Mouse (Mus musculus) adrenal gland, postnatal 10 days (tissue): ENCODE results near the gene Epn3. TPM values are rescaled to one million over a fixed set of nuclear protein-coding genes. Genes with fewer than 3 reads are reported as not detected.
A peak's percentile ranks its signal among the peaks of the same experiment; 100 is the strongest.

Source experiments
- DNase-seq: peaks from one replicate; pipeline ENCODE4 v3.0.0; 2021; ENCODE audit warnings: mixed read lengths
- total RNA-seq, 2 experiments: library from RNA; stranded (reverse); gene quantifications; 2 replicates each; pipeline ENCODE4 v1.2.3; 2021

Gene Epn3
- total RNA-seq, 2 experiments from 2014 or later: 7.0 to 10.2 TPM

GRCm38 (mm10) chr11:94471740-94472584 lies 27.8 kb downstream of the Epn3 start:
- no peak for DNase-seq

- no peak for DNase-seq
Measured at GRCm38 (mm10) chr11:94470391-94470790, 29.4 kb downstream of the Epn3 start.

GRCm38 (mm10) chr11:94469136-94470064 lies 30.4 kb downstream of the Epn3 start:
- DNase-seq: no peak

- DNase-seq: no peak
Measured at GRCm38 (mm10) chr11:94468582-94469064, 31.2 kb downstream of the Epn3 start.

GRCm38 (mm10) chr11:94466333-94466855 lies 33.4 kb downstream of the Epn3 start:
- no peak for DNase-seq

GRCm38 (mm10) chr11:94464170-94464569 lies 35.6 kb downstream of the Epn3 start:
- DNase-seq: no peak

- no peak for DNase-seq
Measured at GRCm38 (mm10) chr11:94461856-94462255, 37.9 kb downstream of the Epn3 start.

- peak; percentile 49 for DNase-seq
Measured at GRCm38 (mm10) chr11:94457001-94457400, 42.8 kb downstream of the Epn3 start.

- DNase-seq: no peak
Measured at GRCm38 (mm10) chr11:94456347-94456746, 43.4 kb downstream of the Epn3 start.

- no peak for DNase-seq
Measured at GRCm38 (mm10) chr11:94455161-94455820, 44.5 kb downstream of the Epn3 start.

- no peak for DNase-seq
Measured at GRCm38 (mm10) chr11:94454756-94455155, 45.0 kb downstream of the Epn3 start.

GRCm38 (mm10) chr11:94451091-94451773 lies 48.5 kb downstream of the Epn3 start:
- DNase-seq: no peak

GRCm38 (mm10) chr11:94449886-94450285 lies 49.9 kb downstream of the Epn3 start:
- no peak for DNase-seq

GRCm38 (mm10) chr11:94449239-94449638 lies 50.5 kb downstream of the Epn3 start:
- no peak for DNase-seq

GRCm38 (mm10) chr11:94447017-94447416 lies 52.8 kb downstream of the Epn3 start:
- DNase-seq: no peak

GRCm38 (mm10) chr11:94445300-94445699 lies 54.5 kb downstream of the Epn3 start:
- no peak for DNase-seq

- DNase-seq: no peak
Measured at GRCm38 (mm10) chr11:94444829-94445228, 54.9 kb downstream of the Epn3 start.

- DNase-seq: no peak
Measured at GRCm38 (mm10) chr11:94441752-94442151, 58.0 kb downstream of the Epn3 start.

- DNase-seq: no peak
Measured at GRCm38 (mm10) chr11:94441122-94441521, 58.7 kb downstream of the Epn3 start.

- DNase-seq: no peak
Measured at GRCm38 (mm10) chr11:94440421-94440820, 59.4 kb downstream of the Epn3 start.
